Mouse (Mus musculus) stomach, embryonic 14.5 days (tissue): ENCODE measurements at regions not wholly inside any gene's neighbourhood (a gene's known extent, or its start where the extent isn't known, plus 50 kb on each side); places are given as distances from the start of the nearest gene placed in this dataset.

Experiments
- ATAC-seq: fragments of 200-750 bp; cut with Nextera tagmentation; 2 replicates; pipeline ENCODE4 v1.8.0; 2017; ENCODE audit warnings: low read depth, moderate TSS enrichment; ENCODE audit not compliant: insufficient number of reproducible peaks, insufficient read depth, low FRiP score
- H3K27ac ChIP-seq: fragments of 300-500 bp; sonication (generic); 2 replicates; pipeline ENCODE4 v1.5.1; 2014; ENCODE audit warnings: mild to moderate bottlenecking, low read length, moderate library complexity, mixed read lengths
- H3K27me3 ChIP-seq: fragments of 300-500 bp; sonication (generic); 2 replicates; pipeline ENCODE4 v1.6.1; 2014; ENCODE audit warnings: low read length, control low read depth, mixed read lengths; ENCODE audit not compliant: control insufficient read depth, insufficient read depth
- H3K36me3 ChIP-seq: fragments of 300-500 bp; sonication (generic); 2 replicates; pipeline ENCODE4 v1.6.1; 2014; ENCODE audit warnings: mild to moderate bottlenecking, control low read depth, low read length, moderate library complexity, mixed read lengths; ENCODE audit not compliant: control insufficient read depth, insufficient read depth
- H3K4me1 ChIP-seq: fragments of 300-500 bp; sonication (generic); 2 replicates; pipeline ENCODE4 v1.6.1; 2014; ENCODE audit warnings: low read length, control low read depth, mixed read lengths; ENCODE audit not compliant: control insufficient read depth, insufficient read depth
- H3K4me2 ChIP-seq: fragments of 300-500 bp; sonication (generic); replicated peaks from 2 replicates; pipeline ENCODE4 v1.6.1; 2014; ENCODE audit warnings: low read depth, low read length, control low read depth
- H3K4me3 ChIP-seq: fragments of 300-500 bp; sonication (generic); 2 replicates; pipeline ENCODE4 v1.5.1; 2014; ENCODE audit warnings: low read depth, low read length, control low read depth
- H3K9ac ChIP-seq: fragments of 300-500 bp; sonication (generic); replicated peaks from 2 replicates; pipeline ENCODE4 v1.6.1; 2014; ENCODE audit warnings: low read depth, mild to moderate bottlenecking, control low read depth, low read length, moderate library complexity, mixed read lengths
- H3K9me3 ChIP-seq: fragments of 300-500 bp; sonication (generic); 2 replicates; pipeline ENCODE4 v1.6.1; 2016; ENCODE audit warnings: low read depth, low read length, control low read depth; ENCODE audit not compliant: control insufficient read depth
- WGBS: fragments of 180-500 bp; shearing (Covaris S2); extraction: QIAGEN DNeasy Blood & Tissue Kit; methylation state at CpG from one replicate; pipeline ENCODE4 v1.1.7; 2014; 5-methylcytosine and 5-hydroxymethylcytosine counted together

- Histone ChIP-seq H3K4me3 (no peak overlapping the region), H3K4me1 (no peaks in the 10 kb centered on the region), H3K9ac (no peak overlapping the region), H3K4me2 (no peak overlapping the region), H3K9me3 (no peaks in the 10 kb centered on the region), H3K27me3 (no peaks in the 10 kb centered on the region), H3K27ac (no peak overlapping the region), H3K36me3 (no peaks in the 10 kb centered on the region)
- 38% methylated on average over 2 of the region's 2 CpGs for WGBS
- ATAC-seq: no peak
Observed at GRCm38 (mm10) chr1:105081942-105082341, 274.6 kb downstream of the Rnf152 start.

- ATAC-seq: no peak
- no peak overlapping the region for H3K9ac ChIP-seq
- no peaks in the 10 kb centered on the region for H3K4me1 ChIP-seq
- no peak overlapping the region for H3K4me2 ChIP-seq
- no peaks in the 10 kb centered on the region for H3K27me3 ChIP-seq
- H3K4me3 ChIP-seq: no peak overlapping the region
- H3K9me3 ChIP-seq: no peaks in the 10 kb centered on the region
- WGBS: 60% methylated on average over 5 of the region's 5 CpGs
- H3K27ac ChIP-seq: no peak overlapping the region
- no peaks in the 10 kb centered on the region for H3K36me3 ChIP-seq
Observed at GRCm38 (mm10) chr1:105079437-105079836, 277.1 kb downstream of the Rnf152 start.

- WGBS: 83% methylated on average over 3 of the region's 3 CpGs
- no peak overlapping the region for H3K27ac ChIP-seq
- no peak for ATAC-seq
- H3K9me3 ChIP-seq: no peaks in the 10 kb centered on the region
- H3K36me3 ChIP-seq: no peaks in the 10 kb centered on the region
- H3K4me1 ChIP-seq: no peaks in the 10 kb centered on the region
- H3K9ac ChIP-seq: no peak overlapping the region
- no peak overlapping the region for H3K4me2 ChIP-seq
- H3K4me3 ChIP-seq: no peak overlapping the region
- H3K27me3 ChIP-seq: no peaks in the 10 kb centered on the region
Observed at GRCm38 (mm10) chr1:105075728-105076127, 280.8 kb downstream of the Rnf152 start.

- WGBS: 82% methylated on average over 1 of the region's 1 CpGs
- H3K27ac ChIP-seq: no peak overlapping the region
Observed at GRCm38 (mm10) chr1:105074326-105074725, 282.2 kb downstream of the Rnf152 start.

GRCm38 (mm10) chr1:105070661-105071455, 285.7 kb downstream of the Rnf152 start:
- no peaks in the 10 kb centered on the region for H3K27me3 ChIP-seq
- 61% methylated on average over 3 of the region's 3 CpGs for WGBS
- no peaks in the 10 kb centered on the region for H3K36me3 ChIP-seq
- H3K4me3 ChIP-seq: no peak overlapping the region
- H3K9me3 ChIP-seq: no peaks in the 10 kb centered on the region
- no peak overlapping the region for H3K4me2 ChIP-seq
- ATAC-seq: no peak
- H3K4me1 ChIP-seq: no peaks in the 10 kb centered on the region
- H3K27ac ChIP-seq: no peak overlapping the region
- no peak overlapping the region for H3K9ac ChIP-seq

More at GRCm38 (mm10) chr1:105074326-105074725, 282.2 kb downstream of the Rnf152 start:
- Histone ChIP-seq H3K4me3 (no peak overlapping the region), H3K4me2 (no peak overlapping the region), H3K9me3 (no peaks in the 10 kb centered on the region), H3K9ac (no peak overlapping the region), H3K27me3 (no peaks in the 10 kb centered on the region), H3K4me1 (no peaks in the 10 kb centered on the region), H3K36me3 (no peaks in the 10 kb centered on the region)
- ATAC-seq: no peak

GRCm38 (mm10) chr1:105067902-105068301, 288.6 kb downstream of the Rnf152 start:
- ATAC-seq: no peak

GRCm38 (mm10) chr1:105067049-105067795, 289.3 kb downstream of the Rnf152 start:
- H3K9ac ChIP-seq: no peak overlapping the region
- H3K36me3 ChIP-seq: no peaks in the 10 kb centered on the region
- H3K4me1 ChIP-seq: no peaks in the 10 kb centered on the region
- whole genome bisulfite sequencing: 70% methylated on average over 4 of the region's 4 CpGs
- H3K4me2 ChIP-seq: no peak overlapping the region
- H3K27ac ChIP-seq: no peak overlapping the region
- no peak overlapping the region for H3K4me3 ChIP-seq
- ATAC-seq: no peak
- no peaks in the 10 kb centered on the region for H3K9me3 ChIP-seq
- H3K27me3 ChIP-seq: no peaks in the 10 kb centered on the region

More at GRCm38 (mm10) chr1:105067902-105068301, 288.6 kb downstream of the Rnf152 start:
- Histone ChIP-seq H3K4me2 (no peak overlapping the region), H3K4me1 (no peaks in the 10 kb centered on the region), H3K4me3 (no peak overlapping the region), H3K9ac (no peak overlapping the region), H3K27ac (no peak overlapping the region), H3K27me3 (no peaks in the 10 kb centered on the region), H3K36me3 (no peaks in the 10 kb centered on the region), H3K9me3 (no peaks in the 10 kb centered on the region)
- 54% methylated on average over 4 of the region's 4 CpGs for WGBS

- WGBS: 74% methylated on average over 10 of the region's 10 CpGs
- H3K4me3 ChIP-seq: no peak overlapping the region
- no peaks in the 10 kb centered on the region for H3K27me3 ChIP-seq
- H3K36me3 ChIP-seq: no peaks in the 10 kb centered on the region
- H3K9me3 ChIP-seq: no peaks in the 10 kb centered on the region
- H3K4me1 ChIP-seq: no peaks in the 10 kb centered on the region
- no peak overlapping the region for H3K27ac ChIP-seq
- H3K4me2 ChIP-seq: no peak overlapping the region
- H3K9ac ChIP-seq: no peak overlapping the region
- no peak for ATAC-seq
Observed at GRCm38 (mm10) chr1:105050584-105051363, 282.4 kb downstream of the Cdh20 start.
